Mouse (Mus musculus) liver, embryonic 15.5 days (tissue): ENCODE measurements around the gene Gm11020. TPM values are rescaled to one million over a fixed set of nuclear protein-coding genes. Genes with fewer than 3 reads are reported as not detected.
"Not testable (repeated sequence)": the region's sequence is repeated elsewhere in the genome, so short reads cannot be mapped to it uniquely, and the experiment has no call there.

Experiments used
- ATAC-seq: fragments of 200-750 bp; cut with Nextera tagmentation; 2 replicates; pipeline ENCODE4 v1.8.0; 2017; ENCODE audit warnings: moderate number of reproducible peaks, mild to moderate bottlenecking, moderate library complexity; ENCODE audit not compliant: insufficient read depth
- H3K27ac ChIP-seq: fragments of 300-500 bp; sonication (generic); replicated peaks from 2 replicates; pipeline ENCODE4 v1.5.1; 2015; ENCODE audit warnings: mild to moderate bottlenecking, inconsistent platforms
- H3K27me3 ChIP-seq: fragments of 300-500 bp; sonication (generic); 2 replicates; pipeline ENCODE4 v1.6.1; 2015; ENCODE audit warnings: mild to moderate bottlenecking, inconsistent platforms
- H3K36me3 ChIP-seq: fragments of 300-500 bp; sonication (generic); replicated peaks from 2 replicates; pipeline ENCODE4 v1.6.1; 2015; ENCODE audit warnings: moderate library complexity, mild to moderate bottlenecking, inconsistent platforms
- H3K4me1 ChIP-seq: fragments of 300-500 bp; sonication (generic); replicated peaks from 2 replicates; pipeline ENCODE4 v1.6.1; 2015; ENCODE audit warnings: inconsistent platforms
- H3K4me2 ChIP-seq: fragments of 300-500 bp; sonication (generic); 2 replicates; pipeline ENCODE4 v1.6.1; 2015; ENCODE audit warnings: moderate library complexity, mild to moderate bottlenecking, inconsistent platforms
- H3K4me3 ChIP-seq: fragments of 300-500 bp; sonication (generic); replicated peaks from 2 replicates; pipeline ENCODE4 v1.5.1; 2015; ENCODE audit warnings: mild to moderate bottlenecking, inconsistent platforms
- H3K9ac ChIP-seq: fragments of 300-500 bp; sonication (generic); 2 replicates; pipeline ENCODE4 v1.6.1; 2015; ENCODE audit warnings: moderate library complexity, mild to moderate bottlenecking, inconsistent platforms
- H3K9me3 ChIP-seq: fragments of 300-500 bp; sonication (generic); replicated peaks from 2 replicates; pipeline ENCODE4 v1.6.1; 2016; ENCODE audit warnings: inconsistent platforms
- WGBS: fragments of 180-500 bp; shearing (Covaris S2); methylation state at CpG from one replicate; pipeline ENCODE4 v1.1.7; 2015; ENCODE audit warnings: mixed read lengths; ENCODE audit not compliant: insufficient replicate concordance; 5-methylcytosine and 5-hydroxymethylcytosine counted together
- polyA plus RNA-seq: library from polyadenylated mRNA; unstranded; fragments of >200 nt; fragmentation: Nextera tagmentation; extraction: Ambion mirVana; gene quantifications from 2 replicates; pipeline ENCODE4 v1.2.1, GENCODE M21; 2015

Gene Gm11020
- not detected in 2 replicates for polyA plus RNA-seq

- H3K4me1 ChIP-seq, H3K9ac ChIP-seq, H3K27me3 ChIP-seq, H3K4me2 ChIP-seq, H3K27ac ChIP-seq, H3K4me3 ChIP-seq, H3K9me3 ChIP-seq, ATAC-seq, H3K36me3 ChIP-seq: not testable (repeated sequence)
- 67% methylated on average over 11 of the region's 11 CpGs for WGBS
Measured at GRCm38 (mm10) chr8:104321267-104321666, at the start of gene Gm11020. Gene Gm11020, plus strand, starts transcription at chr8:104321567.

DNA sequence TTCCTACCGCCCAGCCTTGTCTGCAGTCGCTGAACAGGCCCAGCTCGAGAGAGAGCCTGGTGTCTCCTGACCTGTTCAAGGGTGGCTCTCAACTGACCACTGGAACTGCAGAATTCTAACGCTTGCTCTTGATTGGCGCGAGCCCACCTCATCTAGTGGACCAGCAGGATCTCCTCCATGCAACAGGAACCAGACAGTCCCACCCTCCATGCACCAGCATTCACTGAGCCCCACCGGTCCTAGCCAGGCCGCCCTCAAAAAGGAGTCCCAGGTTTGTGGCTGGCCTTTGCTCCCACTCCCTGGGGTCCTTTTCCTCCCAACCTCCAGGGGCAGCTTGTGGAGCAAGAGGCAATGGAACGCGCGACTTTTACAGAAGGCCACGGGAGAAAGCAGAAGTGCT lies 28.3 kb upstream of the Gm11020 start, which contains the start of gene Cmtm2a:
Gene Cmtm2a (minus strand): TSS at position 101 of the 400 bp plus-strand sequence.
- H3K4me1 ChIP-seq, H3K27me3 ChIP-seq, H3K9ac ChIP-seq, ATAC-seq, H3K4me2 ChIP-seq, H3K9me3 ChIP-seq, H3K36me3 ChIP-seq, H3K27ac ChIP-seq, H3K4me3 ChIP-seq: not testable (repeated sequence)
- 68% methylated on average over 12 of the region's 12 CpGs for WGBS

DNA sequence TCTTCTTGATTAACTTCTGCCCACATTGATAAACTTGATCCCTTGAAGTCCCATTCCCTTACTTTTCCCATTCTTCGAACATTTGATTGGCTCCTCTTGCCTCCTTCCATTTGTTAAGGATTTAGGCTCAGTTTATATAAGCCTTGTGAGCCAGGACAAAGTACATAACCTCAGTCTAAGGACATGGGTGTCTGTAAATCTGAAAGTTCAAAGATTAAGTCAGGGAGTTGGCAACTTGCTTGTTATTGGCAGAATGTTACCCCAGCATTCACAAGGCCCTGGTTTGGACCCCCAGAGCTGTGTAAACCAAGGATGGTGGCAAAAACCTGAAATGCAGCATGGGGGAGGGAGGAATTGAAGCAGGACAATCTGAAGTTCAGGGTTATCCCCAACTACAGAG lies 27.0 kb upstream of the Gm11020 start:
- no peaks in the 10 kb centered on the region for H3K9me3 ChIP-seq
- no peak overlapping the region for H3K9ac ChIP-seq
- WGBS = 54% methylated on average over 1 of the region's 1 CpGs
- H3K4me2 ChIP-seq = no peak overlapping the region
- no peaks in the 10 kb centered on the region for H3K36me3 ChIP-seq
- no peak overlapping the region for H3K4me3 ChIP-seq
- H3K27ac ChIP-seq = no peak overlapping the region
- no peaks in the 10 kb centered on the region for H3K27me3 ChIP-seq
- H3K4me1 ChIP-seq = no peaks in the 10 kb centered on the region
- ATAC-seq = no peak

- not testable (repeated sequence) for H3K27ac ChIP-seq, ATAC-seq, H3K4me3 ChIP-seq, H3K27me3 ChIP-seq, H3K9ac ChIP-seq, H3K4me2 ChIP-seq, H3K4me1 ChIP-seq, H3K36me3 ChIP-seq, H3K9me3 ChIP-seq
- WGBS = 39% methylated on average over 3 of the region's 3 CpGs
Measured at GRCm38 (mm10) chr8:104301577-104301976, 19.8 kb upstream of the Gm11020 start.

DNA sequence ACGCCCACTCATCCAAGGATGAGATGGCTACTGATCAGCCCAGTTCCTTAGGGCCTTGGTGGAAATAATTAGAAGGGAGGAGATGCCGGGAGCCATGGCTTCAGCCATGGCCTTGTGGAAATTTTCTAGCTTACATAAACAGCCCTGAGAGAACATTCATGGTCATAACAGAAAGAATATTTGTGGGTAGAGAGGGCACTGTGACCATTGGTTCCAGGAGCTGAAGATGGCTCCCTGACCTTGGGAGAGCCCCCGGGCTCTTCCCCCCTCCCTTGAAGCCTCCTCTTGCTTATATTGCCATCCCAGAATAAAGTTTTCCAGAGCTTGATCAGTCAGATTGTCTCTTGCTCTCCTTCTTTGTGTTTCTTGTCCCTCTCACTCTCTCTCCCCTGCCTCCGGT lies 18.8 kb upstream of the Gm11020 start:
- not testable (repeated sequence) for H3K4me2 ChIP-seq, H3K27ac ChIP-seq, H3K36me3 ChIP-seq, H3K9ac ChIP-seq, ATAC-seq, H3K4me3 ChIP-seq, H3K27me3 ChIP-seq, H3K4me1 ChIP-seq, H3K9me3 ChIP-seq
- WGBS = 74% methylated on average over 4 of the region's 4 CpGs

DNA sequence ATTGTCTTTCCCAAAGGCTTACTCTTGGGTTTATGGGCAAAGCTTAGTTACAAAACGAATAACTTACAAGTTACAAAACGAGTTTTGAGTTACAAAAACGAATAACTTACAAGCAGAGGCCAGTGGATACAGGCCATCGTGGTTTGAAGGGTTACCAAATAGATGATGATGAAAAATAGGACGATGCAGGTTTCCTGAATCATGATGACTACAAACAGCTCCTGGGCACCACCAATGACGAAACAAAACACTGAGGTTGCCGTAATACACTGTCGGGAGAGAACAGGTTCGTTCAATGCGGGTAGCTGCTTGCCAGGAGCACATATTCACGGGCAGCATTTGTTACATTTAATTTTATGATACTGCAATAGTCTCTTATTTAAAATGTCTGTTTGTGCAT lies 16.4 kb upstream of the Gm11020 start:
- no peaks in the 10 kb centered on the region for H3K9me3 ChIP-seq
- H3K4me1 ChIP-seq = no peaks in the 10 kb centered on the region
- H3K27me3 ChIP-seq = no peaks in the 10 kb centered on the region
- H3K9ac ChIP-seq = no peak overlapping the region
- 65% methylated on average over 11 of the region's 11 CpGs for WGBS
- no peak overlapping the region for H3K4me3 ChIP-seq
- H3K4me2 ChIP-seq = no peak overlapping the region
- no peak overlapping the region for H3K27ac ChIP-seq
- ATAC-seq = no peak
- no peaks in the 10 kb centered on the region for H3K36me3 ChIP-seq

GRCm38 (mm10) chr8:104308341-104308740 lies 13.0 kb upstream of the Gm11020 start:
- not testable (repeated sequence) for H3K4me2 ChIP-seq, H3K9ac ChIP-seq, H3K36me3 ChIP-seq, H3K27me3 ChIP-seq, H3K4me3 ChIP-seq, ATAC-seq, H3K4me1 ChIP-seq, H3K9me3 ChIP-seq, H3K27ac ChIP-seq
- 32% methylated on average over 6 of the region's 6 CpGs for WGBS

DNA sequence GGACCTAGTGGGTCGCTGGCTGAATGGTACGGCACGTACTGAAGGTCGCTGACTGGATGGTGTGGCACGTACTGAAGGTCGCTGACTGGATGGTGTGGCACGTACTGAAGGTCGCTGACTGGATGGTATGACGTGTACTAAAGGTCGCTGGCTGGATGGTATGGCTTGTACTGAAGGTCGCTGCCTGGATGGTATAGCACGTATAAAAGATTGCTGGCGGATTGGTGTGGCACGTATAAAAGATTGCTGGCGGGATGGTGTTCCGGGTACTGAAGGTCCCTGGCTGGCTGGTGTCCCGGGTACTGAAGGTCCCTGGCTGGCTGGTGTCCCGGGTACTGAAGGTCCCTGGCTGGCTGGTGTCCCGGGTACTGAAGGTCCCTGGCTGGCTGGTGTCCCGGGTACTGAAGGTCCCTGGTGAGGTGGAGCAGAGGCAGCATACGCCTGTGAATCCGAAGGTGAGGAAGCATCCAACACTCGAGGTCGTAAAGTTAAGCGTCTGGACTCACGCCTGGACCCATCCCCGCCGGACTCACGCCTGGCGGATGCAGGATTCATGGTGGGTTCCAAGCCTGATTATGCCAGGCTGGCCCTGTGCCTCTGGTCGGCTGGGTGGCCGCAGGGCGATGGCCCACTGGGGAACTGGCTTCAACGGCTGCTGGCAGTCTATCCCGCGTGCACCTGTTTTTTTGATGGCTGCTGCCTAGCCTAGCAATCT lies 11.8 kb upstream of the Gm11020 start, which contains the start of the genes Gm45711 and Cmtm1:
Gene Gm45711 (minus strand): TSS at position 641 of the 715 bp plus-strand sequence.
Gene Cmtm1 (minus strand): TSS at position 705 of the 715 bp plus-strand sequence.
- not testable (repeated sequence) for H3K4me3 ChIP-seq, H3K27ac ChIP-seq, H3K4me1 ChIP-seq, H3K4me2 ChIP-seq, H3K9ac ChIP-seq, ATAC-seq, H3K27me3 ChIP-seq, H3K9me3 ChIP-seq, H3K36me3 ChIP-seq
- 75% methylated on average over 36 of the region's 36 CpGs for WGBS

- 66% methylated on average over 3 of the region's 3 CpGs for WGBS
- ATAC-seq = not testable (repeated sequence)
Measured at GRCm38 (mm10) chr8:104312023-104312422, 9.3 kb upstream of the Gm11020 start.

GRCm38 (mm10) chr8:104313311-104313710 lies 8.1 kb upstream of the Gm11020 start:
- H3K9ac ChIP-seq = no peak overlapping the region
- H3K4me3 ChIP-seq = no peak overlapping the region
- H3K9me3 ChIP-seq = no peaks in the 10 kb centered on the region
- no peaks in the 10 kb centered on the region for H3K36me3 ChIP-seq
- H3K27me3 ChIP-seq = no peaks in the 10 kb centered on the region
- no peak overlapping the region for H3K27ac ChIP-seq
- H3K4me1 ChIP-seq = no peaks in the 10 kb centered on the region
- ATAC-seq = no peak
- 37% methylated on average over 4 of the region's 4 CpGs for WGBS
- H3K4me2 ChIP-seq = no peak overlapping the region

More at GRCm38 (mm10) chr8:104312023-104312422, 9.3 kb upstream of the Gm11020 start:
- not testable (repeated sequence) for H3K4me3 ChIP-seq, H3K4me2 ChIP-seq, H3K9me3 ChIP-seq, H3K27me3 ChIP-seq, H3K36me3 ChIP-seq, H3K9ac ChIP-seq, H3K4me1 ChIP-seq, H3K27ac ChIP-seq

- 79% methylated on average over 12 of the region's 12 CpGs for WGBS
- ATAC-seq, H3K36me3 ChIP-seq, H3K9me3 ChIP-seq, H3K4me3 ChIP-seq, H3K27ac ChIP-seq, H3K9ac ChIP-seq, H3K27me3 ChIP-seq, H3K4me1 ChIP-seq, H3K4me2 ChIP-seq: not testable (repeated sequence)
Measured at GRCm38 (mm10) chr8:104321930-104322329, 563 bp downstream of the Gm11020 start, which contains the start of gene Cmtm2b. Gene Cmtm2b, plus strand, starts transcription at chr8:104322230.
